Mouse (Mus musculus) thymus, adult 2 months (tissue): Measurements from ENCODE around the gene Hspb8.

Experiments used
- CTCF ChIP-seq: fragments of 200-500 bp; IDR thresholded peaks from 2 replicates; pipeline ENCODE4 v1.5.1; 2012; ENCODE audit warnings: mild to moderate bottlenecking, control low read depth, low read length, moderate library complexity, borderline replicate concordance; ENCODE audit not compliant: control insufficient read depth, poor library complexity, insufficient read depth; ENCODE audit errors: extremely low read depth
- POLR2A ChIP-seq: fragments of 200-500 bp; IDR thresholded peaks from 2 replicates; pipeline ENCODE4 v1.6.1; 2012; ENCODE audit warnings: mild to moderate bottlenecking, low read length, control low read depth, moderate library complexity; ENCODE audit not compliant: control insufficient read depth, poor library complexity, insufficient read depth; ENCODE audit errors: extremely low read depth

DNA sequence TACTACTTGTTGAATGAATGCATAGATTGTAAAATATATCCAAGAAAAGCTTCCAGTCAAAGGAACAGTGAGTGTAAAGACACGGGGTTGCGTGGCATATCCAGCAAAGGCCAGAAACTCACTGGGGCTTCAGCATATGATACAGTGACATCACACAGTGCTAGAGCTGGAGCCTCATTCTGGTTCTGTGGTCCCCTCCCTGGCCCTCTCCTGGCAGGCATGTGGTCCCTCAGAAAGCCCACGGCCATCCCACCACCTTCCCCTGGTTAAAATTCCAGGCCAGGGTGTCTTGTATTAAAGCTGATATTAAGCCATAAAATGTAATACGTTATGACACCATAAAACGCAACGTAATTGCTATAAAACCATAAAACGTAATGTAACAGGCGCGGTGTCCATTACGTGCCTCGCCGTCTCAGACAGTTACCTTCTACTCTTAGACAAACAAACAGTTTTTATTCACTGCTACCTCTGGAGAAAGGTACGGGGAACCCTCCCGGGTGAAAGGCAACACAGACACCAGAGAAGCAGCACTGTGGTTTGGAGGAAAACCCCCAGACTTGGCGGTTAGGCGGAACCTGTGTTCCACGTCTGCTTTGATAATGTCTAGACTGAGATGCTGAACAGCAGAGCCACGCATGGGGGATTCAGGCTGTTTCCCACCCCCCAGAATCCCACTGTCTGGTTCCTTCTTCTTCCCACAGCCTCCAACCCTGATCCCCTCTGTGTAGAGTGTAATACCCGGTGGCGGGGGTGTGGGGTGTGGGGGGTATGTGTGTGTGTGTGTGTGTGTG, 55.6 kb downstream of the Hspb8 start:
- TF ChIP-seq POLR2A (no peak), CTCF (no peak)
